Mouse (Mus musculus) hindbrain, embryonic 14.5 days (tissue): ENCODE results near the gene Mif. TPM values are rescaled to one million over a fixed set of nuclear protein-coding genes. Genes with fewer than 3 reads are reported as not detected.
"Not testable (repeated sequence)": the region's sequence is repeated elsewhere in the genome, so short reads cannot be mapped to it uniquely, and the experiment has no call there.

Experiments
- ATAC-seq: fragments of 200-750 bp; cut with Nextera tagmentation; 2 replicates; pipeline ENCODE4 v1.8.0; 2017; ENCODE audit warnings: moderate number of reproducible peaks, mild to moderate bottlenecking, moderate TSS enrichment, moderate library complexity; ENCODE audit not compliant: low FRiP score
- DNase-seq: peaks from one replicate; pipeline ENCODE4 v3.0.0-alpha.2; 2015; ENCODE audit warnings: low spot score
- H3K27ac ChIP-seq: fragments of 300-500 bp; sonication (generic); 2 replicates; pipeline ENCODE4 v1.5.1; 2014; ENCODE audit warnings: mild to moderate bottlenecking, moderate library complexity
- H3K27me3 ChIP-seq: fragments of 300-500 bp; sonication (generic); 2 replicates; pipeline ENCODE4 v1.6.1; 2014; ENCODE audit warnings: mild to moderate bottlenecking, low read length, mixed read lengths; ENCODE audit not compliant: control insufficient read depth, insufficient read depth
- H3K36me3 ChIP-seq: fragments of 300-500 bp; sonication (generic); replicated peaks from 2 replicates; pipeline ENCODE4 v1.6.1; 2014; ENCODE audit not compliant: control insufficient read depth, insufficient read depth
- H3K4me1 ChIP-seq: fragments of 300-500 bp; sonication (generic); replicated peaks from 2 replicates; pipeline ENCODE4 v1.6.1; 2014; ENCODE audit warnings: antibody characterized with exemption, low read length, mixed read lengths; ENCODE audit not compliant: control insufficient read depth, insufficient read depth
- H3K4me2 ChIP-seq: fragments of 300-500 bp; sonication (generic); replicated peaks from 2 replicates; pipeline ENCODE4 v1.6.1; 2014; ENCODE audit warnings: mild to moderate bottlenecking, moderate library complexity
- H3K4me3 ChIP-seq: fragments of 300-500 bp; sonication (generic); replicated peaks from 2 replicates; pipeline ENCODE4 v1.5.1; 2014; ENCODE audit warnings: mild to moderate bottlenecking, low read length
- H3K9ac ChIP-seq: fragments of 300-500 bp; sonication (generic); 2 replicates; pipeline ENCODE4 v1.6.1; 2014
- H3K9me3 ChIP-seq: fragments of 300-500 bp; sonication (generic); 2 replicates; pipeline ENCODE4 v1.6.1; 2016; ENCODE audit warnings: low read length; ENCODE audit not compliant: control insufficient read depth
- WGBS: fragments of 180-500 bp; shearing (Covaris S2); extraction: QIAGEN DNeasy Blood & Tissue Kit; methylation state at CpG from one replicate; pipeline ENCODE4 v1.1.7; 2014; 5-methylcytosine and 5-hydroxymethylcytosine counted together
- polyA plus RNA-seq: library from polyadenylated mRNA; unstranded; fragments of >200 nt; fragmentation: Nextera tagmentation; extraction: Ambion mirVana; gene quantifications from 2 replicates; pipeline ENCODE4 v1.2.1, GENCODE M21; 2014

Gene Mif
- polyA plus RNA-seq, 1 experiment from 2014 or later = 1,896 TPM

DNA sequence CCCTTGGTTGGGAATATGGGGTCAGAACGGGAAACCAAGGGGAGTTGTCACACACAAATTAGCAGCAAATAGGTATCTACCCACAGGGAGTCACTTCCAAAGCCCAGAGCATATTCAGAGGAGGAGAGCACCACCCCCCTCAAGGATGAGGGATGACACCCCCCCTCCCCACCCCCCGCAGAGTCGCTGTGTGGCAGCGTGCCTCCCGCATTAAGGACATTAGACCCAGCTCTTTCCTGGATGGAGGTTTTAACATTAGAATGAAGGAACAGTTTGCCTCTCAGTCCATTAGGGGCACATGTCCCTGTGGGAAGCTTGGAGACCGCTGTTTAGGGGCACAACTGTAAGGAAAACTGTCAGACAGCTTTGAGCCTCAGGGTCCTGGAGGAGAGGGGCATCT is 9.0 kb downstream of the Mif start:
- Histone ChIP-seq H3K9me3 (no peaks in the 10 kb centered on the region), H3K27ac (no peak overlapping the region), H3K9ac (no peak overlapping the region), H3K4me3 (no peak overlapping the region), H3K4me1 (peaks cover 12% of the 10 kb centered on the region; the same call in 1 of the 2 replicates), H3K36me3 (no peaks in the 10 kb centered on the region), H3K4me2 (no peak overlapping the region), H3K27me3 (no peaks in the 10 kb centered on the region)
- DNase-seq = no peak
- ATAC-seq = no peak
- under 1% methylated on average over 6 of the region's 6 CpGs for WGBS

DNA sequence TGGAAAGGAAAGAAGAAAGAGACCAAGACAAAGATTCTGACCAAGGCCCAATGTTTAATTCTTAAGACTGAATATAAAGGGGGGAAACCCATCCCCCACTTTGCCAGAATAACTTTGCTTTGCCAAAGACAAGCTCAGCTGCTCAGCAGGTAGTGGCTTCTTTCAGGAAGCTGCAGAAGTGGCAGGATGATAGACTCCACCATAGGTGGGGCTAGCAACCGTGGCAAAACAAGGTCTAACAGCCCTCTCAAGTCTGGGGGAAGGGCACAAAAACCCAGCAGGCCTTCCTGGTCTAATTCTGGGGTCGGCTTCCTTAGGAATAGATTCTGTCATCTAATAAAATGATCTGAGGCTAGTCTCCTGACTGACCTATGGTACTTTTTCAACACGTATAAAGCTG is 11.7 kb downstream of the Mif start:
- H3K9me3 ChIP-seq = no peaks in the 10 kb centered on the region
- H3K4me1 ChIP-seq = peaks cover 12% of the 10 kb centered on the region; the same call in 1 of the 2 replicates
- 25% methylated on average over 3 of the region's 3 CpGs for WGBS
- ATAC-seq (no peak), DNase-seq (no peak)
- no peak overlapping the region for H3K27ac ChIP-seq
- no peaks in the 10 kb centered on the region for H3K36me3 ChIP-seq
- H3K27me3 ChIP-seq = no peaks in the 10 kb centered on the region
- H3K4me2 ChIP-seq = no peak overlapping the region
- H3K9ac ChIP-seq = no peak overlapping the region
- no peak overlapping the region for H3K4me3 ChIP-seq

DNA sequence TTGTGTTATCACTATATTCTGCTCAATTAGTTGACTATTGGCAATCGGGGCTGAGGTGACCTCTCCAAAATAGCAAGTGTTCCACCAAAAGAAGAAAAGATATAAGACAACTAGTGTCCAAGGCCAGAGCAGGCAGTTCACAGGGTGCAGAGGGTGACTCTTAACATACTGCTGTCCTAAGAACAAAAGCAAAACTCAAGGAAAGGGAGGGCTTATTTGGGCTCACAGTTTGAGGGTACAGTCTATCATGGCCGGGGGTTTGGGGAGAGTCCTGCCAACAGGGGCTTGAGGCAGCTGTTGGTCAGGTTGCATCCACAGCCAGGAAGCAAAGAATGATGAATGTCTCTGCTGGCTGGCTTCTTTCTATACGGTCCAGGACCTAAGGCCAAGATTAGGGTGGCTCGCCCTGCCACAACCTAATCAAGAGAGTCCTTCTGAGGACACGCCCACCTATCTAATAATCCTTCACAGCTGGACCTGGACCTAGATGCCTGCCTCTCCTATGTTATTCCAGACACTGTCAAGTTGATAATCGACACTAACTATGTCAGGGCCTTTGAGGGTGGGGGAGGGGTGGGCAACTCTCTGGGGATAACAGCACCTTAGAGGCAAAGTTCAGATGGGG is 14.6 kb downstream of the Mif start:
- WGBS = 86% methylated on average over 6 of the region's 6 CpGs
- no peak overlapping the region for H3K4me2 ChIP-seq
- H3K27ac ChIP-seq = no peak overlapping the region
- H3K4me1 ChIP-seq = no peaks in the 10 kb centered on the region
- no peak for DNase-seq
- H3K36me3 ChIP-seq = no peaks in the 10 kb centered on the region
- H3K9ac ChIP-seq = no peak overlapping the region
- no peak for ATAC-seq
- H3K27me3 ChIP-seq = no peaks in the 10 kb centered on the region
- H3K4me3 ChIP-seq = no peak overlapping the region
- H3K9me3 ChIP-seq = no peaks in the 10 kb centered on the region

DNA sequence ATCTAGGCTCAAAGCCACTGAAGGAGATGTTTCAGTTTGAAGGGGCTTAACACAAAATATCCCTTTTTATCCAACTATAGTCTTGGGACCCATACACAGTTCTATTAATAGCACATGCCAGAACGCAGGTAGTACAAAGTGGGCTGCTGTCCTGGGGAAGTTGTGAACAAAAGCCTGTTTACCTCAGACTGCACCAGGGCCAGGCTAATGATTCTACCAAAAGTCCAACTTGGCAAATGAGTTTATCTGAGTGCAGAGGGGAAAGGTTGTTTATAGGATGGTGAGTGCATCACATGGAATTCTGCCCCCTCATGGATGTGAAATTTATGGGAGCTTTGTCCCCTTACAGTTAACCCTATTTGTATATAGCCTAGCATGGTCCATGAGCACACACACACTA is 15.2 kb downstream of the Mif start:
- ATAC-seq (no peak), DNase-seq (no peak)
- Histone ChIP-seq H3K4me1 (no peaks in the 10 kb centered on the region), H3K36me3 (no peaks in the 10 kb centered on the region), H3K27ac (no peak overlapping the region), H3K9ac (no peak overlapping the region), H3K27me3 (no peaks in the 10 kb centered on the region), H3K4me3 (no peak overlapping the region), H3K4me2 (no peak overlapping the region), H3K9me3 (no peaks in the 10 kb centered on the region)
- WGBS = 80% methylated on average over 1 of the region's 1 CpGs

DNA sequence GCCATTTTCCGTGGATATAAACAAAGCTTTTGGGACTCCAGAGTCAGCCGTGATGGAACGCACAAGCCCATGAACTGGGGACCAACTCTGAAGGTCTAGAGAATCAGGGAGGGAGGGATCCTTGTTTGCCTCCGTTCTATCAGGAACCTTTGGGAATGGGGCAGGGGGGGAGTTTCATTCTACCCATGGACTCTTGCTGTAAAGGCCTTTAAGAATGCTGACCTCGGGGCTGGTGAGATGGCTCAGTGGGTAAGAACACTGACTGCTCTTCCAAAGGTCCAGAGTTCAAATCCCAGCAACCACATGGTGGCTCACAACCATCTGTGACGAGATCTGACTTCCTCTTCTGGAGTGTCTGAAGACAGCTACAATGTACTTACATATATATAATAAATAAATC is 16.1 kb downstream of the Mif start:
- not testable (repeated sequence) for H3K9me3 ChIP-seq, H3K27me3 ChIP-seq, H3K4me1 ChIP-seq, DNase-seq, H3K4me3 ChIP-seq, H3K4me2 ChIP-seq, ATAC-seq, H3K9ac ChIP-seq, H3K36me3 ChIP-seq, H3K27ac ChIP-seq
- WGBS = 81% methylated on average over 6 of the region's 6 CpGs

DNA sequence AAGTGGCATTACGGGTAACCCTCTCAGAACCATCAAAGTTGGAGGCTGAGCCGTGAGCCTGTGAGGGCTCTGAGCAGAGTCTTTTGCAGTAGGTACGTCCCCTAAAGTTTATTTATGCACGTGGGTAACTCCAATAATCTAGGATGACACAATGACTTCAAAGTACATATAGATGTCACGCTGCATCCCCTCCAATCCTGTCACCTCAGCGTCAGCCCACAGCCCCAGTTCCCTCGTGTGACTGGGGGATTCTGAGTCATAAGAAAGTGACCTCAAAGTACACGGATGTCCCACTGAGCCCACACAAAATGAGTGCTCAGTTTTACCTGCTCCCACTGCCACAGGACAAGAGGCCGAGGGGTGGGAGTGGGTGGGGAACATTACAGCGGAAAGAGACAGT is 20.9 kb downstream of the Mif start:
- no peaks in the 10 kb centered on the region for H3K36me3 ChIP-seq
- 91% methylated on average over 10 of the region's 10 CpGs for WGBS
- ATAC-seq (no peak), DNase-seq (no peak)
- no peak overlapping the region for H3K9ac ChIP-seq
- H3K4me2 ChIP-seq = no peak overlapping the region
- peaks cover 20% of the 10 kb centered on the region for H3K4me1 ChIP-seq
- H3K27me3 ChIP-seq = peaks cover 14% of the 10 kb centered on the region; the same call in 1 of the 2 replicates
- no peak overlapping the region for H3K4me3 ChIP-seq
- no peaks in the 10 kb centered on the region for H3K9me3 ChIP-seq
- no peak overlapping the region for H3K27ac ChIP-seq

DNA sequence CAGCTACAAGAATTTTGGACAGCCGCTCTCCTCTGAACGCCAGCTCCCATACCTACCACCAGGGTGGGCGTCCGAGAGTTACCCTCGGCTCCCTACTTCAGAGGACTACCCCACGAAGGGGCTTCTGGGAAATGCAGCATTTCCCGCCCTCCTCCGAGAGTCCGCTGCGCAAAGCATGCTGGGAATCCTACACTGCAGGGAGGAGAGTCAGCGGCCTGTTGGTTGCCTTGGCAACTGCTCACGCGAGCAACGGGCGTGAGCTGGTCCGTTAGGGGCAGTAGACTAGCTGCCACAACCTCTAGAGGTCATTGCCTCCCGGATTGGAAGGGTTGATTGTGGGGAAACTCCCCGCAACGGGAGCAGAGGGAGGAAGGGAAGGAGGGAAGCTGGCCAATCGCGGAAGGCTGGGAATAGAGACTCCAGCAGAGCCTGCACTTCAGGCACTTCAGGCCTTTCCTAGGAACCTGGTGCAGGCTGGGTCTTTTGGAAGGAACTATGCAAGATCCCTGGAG is 22.7 kb downstream of the Mif start, which contains the start of gene Gstt2:
Gene Gstt2, minus strand, starts transcription at position 177 of the 512 bp plus-strand sequence.
- DNase-seq (peak; percentile 91), ATAC-seq (peak; percentile 93)
- H3K4me2 ChIP-seq = peak within 1 kb of the TSS; percentile 61
- peaks cover 23% of the 10 kb centered on the region for H3K4me1 ChIP-seq
- under 1% methylated on average over 21 of the region's 21 CpGs for WGBS
- H3K9me3 ChIP-seq = no peaks in the 10 kb centered on the region
- H3K36me3 ChIP-seq = no peaks in the 10 kb centered on the region
- H3K4me3 ChIP-seq = peak within 1 kb of the TSS; percentile 39
- peak within 1 kb of the TSS; percentile 88 for H3K27ac ChIP-seq
- peak within 1 kb of the TSS; percentile 66 for H3K9ac ChIP-seq
- peaks cover 28% of the 10 kb centered on the region for H3K27me3 ChIP-seq

DNA sequence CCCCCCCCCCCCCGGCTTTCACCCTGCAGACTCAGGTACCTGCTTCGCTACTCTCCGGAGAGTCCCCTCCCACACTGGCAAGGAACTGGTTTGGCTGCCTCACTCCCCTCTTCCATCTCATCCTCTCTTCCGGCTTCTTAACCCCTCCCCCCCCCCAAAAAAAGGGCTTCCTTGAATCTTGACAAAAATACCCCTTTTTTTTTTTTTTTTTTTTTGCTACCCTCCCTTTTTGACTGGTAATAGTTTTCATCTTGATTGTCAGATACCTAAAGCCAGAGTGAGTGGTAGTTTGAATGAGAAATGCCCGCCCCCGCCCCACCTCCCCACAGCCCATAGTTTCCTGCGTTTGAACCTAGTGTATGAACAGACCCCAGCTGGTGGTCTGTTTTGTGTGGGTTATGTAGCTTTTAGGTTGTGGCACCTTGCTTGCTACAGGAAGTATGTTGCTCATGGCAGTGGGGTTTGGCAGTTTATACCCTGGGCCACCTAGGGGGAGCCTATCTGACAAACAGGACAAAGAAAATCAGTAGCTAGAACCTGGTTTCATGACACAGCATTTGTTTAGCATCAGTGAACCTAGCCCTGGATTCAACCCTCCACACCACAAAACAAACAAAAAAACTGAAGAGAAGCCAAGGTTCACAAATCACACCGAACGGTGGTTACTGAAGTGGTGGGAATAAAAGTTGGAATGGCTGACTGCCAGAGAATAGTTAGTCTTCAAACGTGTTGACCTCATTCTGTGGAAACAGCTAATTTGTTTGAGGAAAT is 24.1 kb downstream of the Mif start:
- no peak for ATAC-seq
- Histone ChIP-seq H3K27me3 (peaks cover 28% of the 10 kb centered on the region), H3K4me3 (peak overlapping the region; percentile 30), H3K9me3 (no peaks in the 10 kb centered on the region), H3K9ac (no peak overlapping the region; the same call in 1 of the 2 replicates), H3K4me1 (peaks cover 23% of the 10 kb centered on the region), H3K36me3 (no peaks in the 10 kb centered on the region), H3K27ac (no peak overlapping the region; the same call in 1 of the 2 replicates), H3K4me2 (peak overlapping the region; percentile 61)
- 25% methylated on average over 8 of the region's 10 CpGs for WGBS
- no peak for DNase-seq

DNA sequence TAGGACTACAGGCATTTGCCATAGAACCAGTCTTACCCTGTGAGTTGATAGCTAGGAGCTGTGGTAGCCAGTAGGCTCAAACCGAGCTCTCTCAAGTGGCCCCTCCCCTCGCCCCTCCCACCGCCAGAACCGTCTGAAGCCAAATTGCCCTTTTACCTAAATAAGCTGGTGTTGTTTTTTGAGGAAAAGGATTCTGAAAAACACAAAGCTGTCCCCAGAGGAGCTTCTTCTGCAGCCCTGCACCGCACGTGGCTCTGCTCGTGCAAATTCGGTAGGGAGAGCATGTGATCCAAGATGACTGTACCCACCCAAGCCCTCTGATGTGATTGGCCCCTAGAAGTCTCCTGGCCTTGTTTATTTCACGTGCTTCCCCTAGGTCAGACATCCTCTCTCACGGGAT is 24.7 kb downstream of the Mif start:
- DNase-seq = no peak
- peaks cover 28% of the 10 kb centered on the region for H3K27me3 ChIP-seq
- no peaks in the 10 kb centered on the region for H3K9me3 ChIP-seq
- H3K4me1 ChIP-seq = peaks cover 23% of the 10 kb centered on the region
- no peak overlapping the region; the same call in 1 of the 2 replicates for H3K9ac ChIP-seq
- H3K36me3 ChIP-seq = no peaks in the 10 kb centered on the region
- WGBS = 4% methylated on average over 10 of the region's 10 CpGs
- no peak overlapping the region; the same call in 1 of the 2 replicates for H3K27ac ChIP-seq
- peak overlapping the region; percentile 49 for H3K4me2 ChIP-seq
- ATAC-seq = peak; percentile 46
- H3K4me3 ChIP-seq = peak overlapping the region; percentile 30
